Mouse (Mus musculus) heart, postnatal 10 days (tissue): ENCODE data around the gene Irak3. TPM values are rescaled to one million over a fixed set of nuclear protein-coding genes. Genes with fewer than 3 reads are reported as not detected.

Source experiments
- DNase-seq, 2 experiments: peaks; one replicate each; pipeline ENCODE4 v3.0.0; 2021
- intact Hi-C: fragments of 180-260 bp; cut with DNase I; formaldehyde crosslinking; loops from one replicate; pipeline ENCODE4 v1.15.1; 2025
- total RNA-seq, 2 experiments: library from RNA; stranded (reverse); gene quantifications; 2 replicates each; pipeline ENCODE4 v1.2.3; 2021

The Irak3 gene
- total RNA-seq, 2 experiments from 2014 or later, result 3.4 to 4.2 TPM

DNA sequence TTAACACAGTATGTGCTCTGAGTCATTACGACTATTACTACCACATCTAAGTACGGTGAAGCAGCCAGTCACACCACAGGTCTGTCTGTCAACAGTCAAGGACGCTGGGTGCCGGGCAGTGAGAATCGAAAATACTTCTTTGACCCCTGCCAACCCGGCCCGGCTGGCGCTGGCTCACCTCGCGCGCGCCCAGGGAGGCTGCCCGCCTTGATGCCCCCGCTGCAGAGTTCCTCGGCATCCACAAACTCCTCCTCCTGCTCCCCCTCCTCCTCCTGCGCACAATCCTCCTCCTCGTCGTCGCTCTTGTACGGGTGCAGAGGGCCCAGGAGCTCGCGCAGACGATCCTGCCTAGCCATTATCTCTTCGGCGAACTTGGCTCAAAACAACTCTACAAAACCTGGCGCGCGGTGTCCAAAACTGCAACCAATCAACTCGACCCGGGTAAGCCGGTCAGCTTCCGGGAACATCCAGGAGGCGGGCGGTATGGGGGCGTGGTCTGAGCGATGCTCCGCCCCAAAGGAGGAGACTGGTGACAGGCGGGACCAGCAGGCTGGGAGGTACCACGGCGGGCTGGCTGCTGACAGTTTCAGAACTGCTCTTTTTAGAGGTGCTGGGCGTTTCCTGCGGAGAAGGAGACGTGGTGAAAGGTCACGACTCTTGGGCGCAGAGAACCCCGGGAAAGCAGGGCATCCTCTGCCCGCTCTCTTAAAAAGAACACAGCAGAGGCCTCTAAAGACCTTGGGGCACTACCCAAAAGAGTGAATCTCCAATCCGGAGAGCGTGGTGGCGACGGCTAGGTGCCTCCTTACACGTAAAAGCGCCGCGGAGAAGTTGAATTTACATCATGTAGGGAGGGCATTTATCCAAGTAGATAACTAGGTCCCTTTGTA, 89.2 kb downstream of the Irak3 start, which contains the start of gene Helb:
Gene Helb, minus strand, starts transcription at position 481 of the 890 bp plus-strand sequence.
- intact Hi-C loops, result no loop called here
- DNase-seq, result peak; percentile 99 to 100

DNA sequence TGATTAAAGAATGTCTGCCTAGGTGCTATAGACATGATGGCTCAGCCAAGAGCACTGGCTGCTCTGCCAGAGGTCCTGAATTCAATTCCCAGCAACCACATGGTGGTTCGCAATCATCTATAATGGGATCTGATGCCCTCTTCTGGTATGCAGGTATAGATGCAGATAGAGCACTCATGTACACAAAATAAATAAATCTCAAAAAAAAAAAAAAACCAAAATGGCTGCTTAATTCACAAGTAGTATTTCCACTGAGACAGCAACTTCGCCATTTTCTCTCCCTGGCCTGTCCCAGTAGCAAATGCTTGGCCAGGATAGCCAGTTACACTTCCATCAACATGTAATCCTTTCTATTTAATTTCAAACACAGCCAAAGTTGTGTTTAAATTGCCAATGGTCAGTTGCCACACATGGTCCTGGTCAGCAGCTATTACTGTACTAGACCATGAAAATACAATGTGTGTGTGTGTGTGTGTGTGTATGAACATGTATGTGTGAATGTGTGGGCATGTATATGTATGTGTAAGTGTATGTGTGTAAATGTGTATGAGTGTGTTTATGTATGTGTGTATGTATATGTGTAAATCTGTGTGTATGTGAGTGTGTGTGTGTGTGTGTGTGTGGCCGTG, 90.1 kb downstream of the Irak3 start:
- intact Hi-C loops, result no loop called here
- DNase-seq, result no peak

DNA sequence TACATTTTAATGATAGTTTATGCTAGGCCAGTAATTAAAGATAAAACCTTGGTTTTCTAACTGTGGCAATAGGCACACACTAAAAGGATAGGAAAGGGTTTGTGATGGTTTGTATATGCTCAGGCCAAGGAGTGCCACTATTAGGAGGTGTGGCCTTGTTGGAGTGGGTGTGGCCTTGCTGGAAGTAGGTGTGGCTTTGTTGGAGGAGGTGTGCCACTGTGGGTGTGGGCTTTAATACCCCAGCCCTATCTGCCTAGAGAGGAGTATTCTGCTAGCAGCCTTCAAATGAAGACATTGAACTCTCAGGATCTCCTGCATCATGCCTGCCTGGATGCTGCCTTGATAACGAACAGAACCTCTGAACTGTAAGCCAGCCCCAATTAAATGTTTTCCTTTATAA, 101.1 kb downstream of the Irak3 start:
- intact Hi-C loops, result no loop called here

DNA sequence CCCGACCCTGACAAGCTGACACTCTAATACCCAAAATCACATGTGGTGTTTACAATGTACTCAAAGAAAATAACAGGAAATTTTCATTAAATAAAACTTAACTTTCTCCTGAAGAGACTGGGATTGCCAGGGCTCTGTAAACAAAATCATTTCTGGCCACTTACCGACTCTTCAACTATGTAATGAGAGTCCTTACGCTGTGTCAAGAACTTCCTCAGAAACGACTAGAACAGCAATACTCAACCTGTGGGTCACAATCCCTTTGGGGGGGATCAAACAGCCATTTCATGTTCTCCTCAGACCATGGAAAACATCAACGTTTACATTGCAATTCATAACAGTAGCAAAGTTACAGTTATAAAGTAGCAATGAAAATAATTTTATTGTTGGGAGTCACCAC, 104.4 kb downstream of the Irak3 start:
- intact Hi-C loops, result no loop called here
- DNase-seq, result no peak

More for the DNA sequence above, 101.1 kb downstream of the Irak3 start:
- DNase-seq, result no peak

DNA sequence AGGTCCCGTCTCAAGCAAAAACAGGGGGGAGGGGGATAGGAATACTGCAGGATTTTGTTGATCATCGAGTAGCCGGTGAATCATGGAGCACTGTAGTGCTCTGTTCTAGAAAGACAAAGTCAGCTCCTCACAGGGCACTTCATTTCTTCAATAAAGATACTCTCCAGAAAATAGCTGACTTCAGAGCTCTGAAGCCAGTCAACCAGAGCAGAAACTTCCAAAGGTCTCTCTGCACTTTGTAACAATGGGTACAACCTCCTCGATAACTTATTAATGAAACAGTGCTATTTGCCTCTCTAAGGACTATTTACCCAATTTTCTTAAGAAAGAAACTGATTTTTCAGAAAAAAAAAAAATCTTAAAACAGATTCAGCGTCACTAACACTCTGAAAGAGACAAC, 106.2 kb downstream of the Irak3 start:
- intact Hi-C loops, result no loop called here

DNA sequence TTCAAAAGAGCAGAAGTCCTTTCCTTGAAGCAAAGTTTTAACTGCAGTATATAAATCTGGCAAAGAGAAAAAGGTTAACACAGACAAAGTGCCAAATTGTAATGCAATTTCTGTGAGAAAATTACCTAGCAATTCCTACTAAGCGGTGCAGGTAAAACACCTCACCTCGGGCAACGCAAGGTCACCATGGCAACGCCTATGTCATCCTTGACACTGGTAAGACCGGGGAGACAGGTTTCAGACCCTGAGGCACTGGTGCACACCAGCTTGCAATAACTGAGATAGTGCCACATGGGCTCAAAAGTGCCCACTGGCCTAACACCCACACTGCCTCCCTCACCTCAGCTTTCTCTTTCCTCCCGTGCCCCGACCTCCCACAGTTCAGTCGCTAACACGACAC, 106.8 kb downstream of the Irak3 start:
- intact Hi-C loops, result no loop called here
- DNase-seq, result no peak

More for the DNA sequence above, 106.2 kb downstream of the Irak3 start:
- no peak for DNase-seq

DNA sequence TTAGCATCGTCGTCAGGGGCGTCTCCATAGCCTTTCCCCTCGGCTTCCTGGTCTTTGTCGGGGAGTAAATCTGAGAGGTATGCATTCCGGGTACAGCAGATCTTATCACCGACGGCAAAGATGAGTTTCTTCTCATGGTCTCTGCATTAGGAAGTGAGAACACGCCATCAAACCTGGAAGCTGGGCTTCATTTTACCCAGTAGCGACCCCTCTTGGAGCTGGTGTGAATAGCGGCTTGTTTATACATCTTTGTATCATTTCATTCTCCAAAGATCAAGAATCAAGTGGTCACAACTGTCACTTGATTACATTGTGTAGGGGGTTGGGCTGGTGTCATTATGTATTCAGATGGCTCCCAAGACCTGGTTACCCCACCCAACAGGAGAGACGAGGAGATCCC, 109.4 kb downstream of the Irak3 start:
- no peak for DNase-seq
- intact Hi-C loops, result no loop called here

Other genes with a start within 250 kb of the Irak3 start
- gene Helb, start 89.1 kb downstream of the Irak3 start, total RNA-seq, result 10 to 100 TPM; 10.6 to 12.0 TPM
- 100 to 1,000 TPM in 1 of 2 experiments, 10 to 100 TPM in 1; 97.7 to 106 TPM for gene Tmbim4, start 540 bp downstream of the Irak3 start, total RNA-seq
- gene Llph, start 24.9 kb upstream of the Irak3 start, total RNA-seq, result 1 to 10 TPM; 7.8 to 8.3 TPM